Mouse (Mus musculus) intestine, postnatal 0 days (tissue): ENCODE data around the gene Wdr31. TPM values are rescaled to one million over a fixed set of nuclear protein-coding genes. Genes with fewer than 3 reads are reported as not detected.

ENCODE experiments used
- ATAC-seq: fragments of 200-750 bp; cut with Nextera tagmentation; 2 replicates; pipeline ENCODE4 v1.8.0; 2017; ENCODE audit warnings: mild to moderate bottlenecking, moderate TSS enrichment, moderate library complexity
- H3K27ac ChIP-seq: fragments of 300-500 bp; sonication (generic); 2 replicates; pipeline ENCODE4 v1.5.1; 2014; ENCODE audit warnings: mild to moderate bottlenecking, low read depth, low read length, moderate library complexity
- H3K27me3 ChIP-seq: fragments of 300-500 bp; sonication (generic); replicated peaks from 2 replicates; pipeline ENCODE4 v1.6.1; 2014; ENCODE audit warnings: low read length, mixed read lengths; ENCODE audit not compliant: control insufficient read depth, insufficient read depth
- H3K36me3 ChIP-seq: fragments of 300-500 bp; sonication (generic); 2 replicates; pipeline ENCODE4 v1.6.1; 2014; ENCODE audit warnings: mild to moderate bottlenecking, moderate library complexity; ENCODE audit not compliant: control insufficient read depth, insufficient read depth
- H3K4me1 ChIP-seq: fragments of 300-500 bp; sonication (generic); replicated peaks from 2 replicates; pipeline ENCODE4 v1.6.1; 2014; ENCODE audit warnings: antibody characterized with exemption, low read length, mixed read lengths; ENCODE audit not compliant: control insufficient read depth, insufficient read depth
- H3K4me2 ChIP-seq: fragments of 300-500 bp; sonication (generic); replicated peaks from 2 replicates; pipeline ENCODE4 v1.6.1; 2014; ENCODE audit warnings: low read depth, mild to moderate bottlenecking, moderate library complexity
- H3K4me3 ChIP-seq: fragments of 300-500 bp; sonication (generic); 2 replicates; pipeline ENCODE4 v1.5.1; 2014; ENCODE audit warnings: low read depth, low read length
- H3K9ac ChIP-seq: fragments of 300-500 bp; sonication (generic); 2 replicates; pipeline ENCODE4 v1.6.1; 2014; ENCODE audit warnings: mild to moderate bottlenecking, low read depth, low read length
- H3K9me3 ChIP-seq: fragments of 300-500 bp; sonication (generic); 2 replicates; pipeline ENCODE4 v1.6.1; 2016; ENCODE audit warnings: mixed run types; ENCODE audit not compliant: control insufficient read depth
- CTCF ChIP-seq: sonication (generic); IDR thresholded peaks from 2 replicates; pipeline ENCODE4 v1.5.1; 2016; ENCODE audit warnings: low read depth, mild to moderate bottlenecking, control low read depth, antibody characterized with exemption, moderate library complexity
- WGBS: fragments of 180-500 bp; shearing (Covaris S2); extraction: QIAGEN DNeasy Blood & Tissue Kit; methylation state at CpG from one replicate; pipeline ENCODE4 v1.1.7; 2014; 5-methylcytosine and 5-hydroxymethylcytosine counted together
- polyA plus RNA-seq: library from polyadenylated mRNA; unstranded; fragments of >200 nt; fragmentation: Nextera tagmentation; extraction: Ambion mirVana; gene quantifications from 2 replicates; pipeline ENCODE4 v1.2.1, GENCODE M21; 2015

The Wdr31 gene
- polyA plus RNA-seq, 1 experiment from 2014 or later = 1.8 TPM

- Histone ChIP-seq H3K27ac (peak overlapping the region; percentile 82), H3K27me3 (no peaks in the 10 kb centered on the region), H3K36me3 (peaks cover 22% of the 10 kb centered on the region), H3K4me2 (peak overlapping the region; percentile 89), H3K9ac (no peak overlapping the region), H3K4me3 (no peak overlapping the region), H3K9me3 (no peaks in the 10 kb centered on the region), H3K4me1 (peaks cover 11% of the 10 kb centered on the region)
- peak; percentile 25 for ATAC-seq
- WGBS = 45% methylated on average over 8 of the region's 8 CpGs
- TF ChIP-seq CTCF = no peak
Measured at GRCm38 (mm10) chr4:62517046-62517445, 46.4 kb upstream of the Wdr31 start.

GRCm38 (mm10) chr4:62516579-62516978, 45.9 kb upstream of the Wdr31 start:
- H3K4me1 ChIP-seq = peaks cover 11% of the 10 kb centered on the region
- ATAC-seq = peak; percentile 35; the same call in 1 of the 2 replicates
- no peak overlapping the region for H3K9ac ChIP-seq
- no peak overlapping the region for H3K4me3 ChIP-seq
- H3K27me3 ChIP-seq = no peaks in the 10 kb centered on the region
- peaks cover 27% of the 10 kb centered on the region for H3K36me3 ChIP-seq
- 24% methylated on average over 1 of the region's 1 CpGs for WGBS
- H3K9me3 ChIP-seq = no peaks in the 10 kb centered on the region
- TF ChIP-seq CTCF = no peak
- peak overlapping the region; percentile 82 for H3K27ac ChIP-seq
- H3K4me2 ChIP-seq = peak overlapping the region; percentile 89

- no peak for ATAC-seq
- Histone ChIP-seq H3K4me3 (no peak overlapping the region), H3K36me3 (peaks cover 32% of the 10 kb centered on the region), H3K27ac (peak overlapping the region; percentile 82; the same call in 1 of the 2 replicates), H3K4me2 (peak overlapping the region; percentile 89; the same call in 1 of the 2 replicates), H3K9me3 (no peaks in the 10 kb centered on the region), H3K27me3 (no peaks in the 10 kb centered on the region), H3K9ac (0 out of 2 replicates have a peak overlapping the region, but pooled peaks have one; percentile 3), H3K4me1 (peaks cover 11% of the 10 kb centered on the region)
- WGBS = 17% methylated on average over 2 of the region's 2 CpGs
- TF ChIP-seq CTCF = peak; percentile 48
Measured at GRCm38 (mm10) chr4:62516079-62516478, 45.4 kb upstream of the Wdr31 start.

- no peak overlapping the region; the same call in 1 of the 2 replicates for H3K27ac ChIP-seq
- 65% methylated on average over 3 of the region's 3 CpGs for WGBS
- peak overlapping the region; percentile 89; the same call in 1 of the 2 replicates for H3K4me2 ChIP-seq
- H3K4me3 ChIP-seq = no peak overlapping the region
- H3K4me1 ChIP-seq = peaks cover 11% of the 10 kb centered on the region
- TF ChIP-seq CTCF = no peak
- no peaks in the 10 kb centered on the region for H3K27me3 ChIP-seq
- peaks cover 38% of the 10 kb centered on the region for H3K36me3 ChIP-seq
- no peaks in the 10 kb centered on the region for H3K9me3 ChIP-seq
- 0 out of 2 replicates have a peak overlapping the region, but pooled peaks have one; percentile 3 for H3K9ac ChIP-seq
- ATAC-seq = no peak
Measured at GRCm38 (mm10) chr4:62515490-62515889, 44.8 kb upstream of the Wdr31 start.

GRCm38 (mm10) chr4:62514995-62515394, 44.3 kb upstream of the Wdr31 start:
- no peak overlapping the region for H3K9ac ChIP-seq
- ATAC-seq = no peak

GRCm38 (mm10) chr4:62513998-62514506, 43.4 kb upstream of the Wdr31 start:
- Histone ChIP-seq H3K4me2 (no peak overlapping the region), H3K36me3 (peaks cover 52% of the 10 kb centered on the region), H3K4me3 (no peak overlapping the region), H3K27me3 (no peaks in the 10 kb centered on the region), H3K27ac (no peak overlapping the region), H3K9ac (no peak overlapping the region), H3K4me1 (peaks cover 11% of the 10 kb centered on the region), H3K9me3 (no peaks in the 10 kb centered on the region)
- TF ChIP-seq CTCF = no peak; the same call in 1 of the 2 replicates
- 58% methylated on average over 11 of the region's 11 CpGs for WGBS
- ATAC-seq = no peak

More at GRCm38 (mm10) chr4:62514995-62515394, 44.3 kb upstream of the Wdr31 start:
- Histone ChIP-seq H3K27me3 (no peaks in the 10 kb centered on the region), H3K4me3 (no peak overlapping the region), H3K9me3 (no peaks in the 10 kb centered on the region), H3K36me3 (peaks cover 43% of the 10 kb centered on the region), H3K4me2 (no peak overlapping the region), H3K27ac (no peak overlapping the region), H3K4me1 (peaks cover 11% of the 10 kb centered on the region)
- WGBS = 71% methylated on average over 7 of the region's 7 CpGs
- TF ChIP-seq CTCF = no peak
